Mouse (Mus musculus): ENCODE data around the gene Noc2l.

GRCm38 (mm10) chr4:156215649-156216048 is 20.2 kb upstream of the Noc2l start, which contains the start of gene Perm1:
- TF ChIP-seq CTCF (IDR thresholded peaks at IDR 0.05; ENCODE audit: low read depth, low read length) (no peak), POLR2A (IDR thresholded peaks at IDR 0.05; ENCODE audit: borderline replicate concordance, low read depth, low read length) (no peak)

All from bone marrow macrophage, adult 2 months (primary cell).